Mouse (Mus musculus) c-Kit-positive CD71-positive TER-119-positive erythroid progenitor cells, embryonic 14.5 days (primary cell): ENCODE measurements around the gene Sprr2e.

ENCODE experiments used
- DNase-seq: peaks from one replicate; pipeline ENCODE4 v3.0.0-alpha.2; 2013; ENCODE audit warnings: low spot score

The Sprr2e gene

DNA sequence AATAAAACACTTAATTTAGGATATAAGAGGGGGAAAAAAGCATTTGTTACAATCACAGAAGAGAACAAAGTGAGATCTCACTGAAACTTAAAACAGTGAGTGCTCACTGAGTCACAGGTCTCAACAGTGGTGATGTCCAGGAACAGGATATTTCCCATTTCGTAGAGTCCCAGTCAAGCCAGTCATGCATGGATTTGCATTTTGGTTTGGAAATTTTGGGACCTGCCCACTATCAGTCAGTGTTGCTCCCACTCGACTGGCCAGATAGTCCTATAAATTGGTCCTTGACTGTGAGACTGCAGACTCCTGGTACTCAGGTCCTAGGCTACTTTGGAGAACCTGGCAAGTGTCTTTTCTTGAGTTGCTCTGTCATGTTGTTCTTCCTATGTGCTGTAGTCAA lies at the start of gene Sprr2e:
Sprr2e (plus strand) TSS at position 301 of the 400 bp plus-strand sequence.
- DNase-seq = no peak

DNA sequence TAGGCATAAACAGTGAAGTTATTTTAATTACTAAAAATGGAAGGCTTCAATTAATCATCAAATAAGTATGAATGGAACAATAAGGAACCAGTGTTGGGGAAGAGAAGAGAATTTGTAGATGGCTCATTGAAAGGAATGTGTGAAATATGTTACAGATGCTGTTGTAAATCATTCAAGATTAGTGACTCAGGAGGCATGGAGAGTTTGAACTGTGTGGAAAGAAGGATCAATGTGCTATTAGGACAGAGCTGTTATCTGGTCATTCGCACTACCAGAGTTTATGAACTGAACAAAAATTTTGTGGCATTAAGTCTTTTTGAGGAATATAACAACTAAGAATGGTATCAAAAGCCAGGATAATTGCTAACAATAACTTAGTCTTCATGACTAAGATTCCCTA lies 44.5 kb upstream of the Sprr2e start:
- no peak for DNase-seq

- DNase-seq = no peak
Measured at GRCm38 (mm10) chr3:92316320-92316719, 35.6 kb upstream of the Sprr2e start, which contains the start of gene Sprr2b. Sprr2b (plus strand) TSS chr3:92316620.

- DNase-seq = no peak
Measured at GRCm38 (mm10) chr3:92317384-92317783, 34.6 kb upstream of the Sprr2e start.

DNA sequence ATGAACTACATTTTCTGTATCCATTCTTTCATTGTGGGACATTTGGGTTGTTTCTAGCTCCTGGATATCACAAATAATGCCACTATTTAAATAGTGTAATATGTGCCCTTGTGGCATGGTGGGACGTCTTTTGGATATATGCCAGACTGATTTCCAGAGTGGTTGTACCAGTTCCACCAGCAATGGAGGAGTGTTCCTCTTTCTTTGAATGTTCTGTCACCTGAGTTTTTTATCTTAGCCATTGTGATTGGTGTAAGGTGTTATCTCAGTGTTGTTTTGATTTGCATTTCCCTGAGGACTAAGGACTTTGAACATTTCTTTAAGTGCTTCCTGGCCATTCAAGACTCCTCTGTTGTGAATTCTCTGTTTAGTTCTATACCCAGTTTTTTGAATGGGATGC lies 15.7 kb upstream of the Sprr2e start:
- DNase-seq = no peak

DNA sequence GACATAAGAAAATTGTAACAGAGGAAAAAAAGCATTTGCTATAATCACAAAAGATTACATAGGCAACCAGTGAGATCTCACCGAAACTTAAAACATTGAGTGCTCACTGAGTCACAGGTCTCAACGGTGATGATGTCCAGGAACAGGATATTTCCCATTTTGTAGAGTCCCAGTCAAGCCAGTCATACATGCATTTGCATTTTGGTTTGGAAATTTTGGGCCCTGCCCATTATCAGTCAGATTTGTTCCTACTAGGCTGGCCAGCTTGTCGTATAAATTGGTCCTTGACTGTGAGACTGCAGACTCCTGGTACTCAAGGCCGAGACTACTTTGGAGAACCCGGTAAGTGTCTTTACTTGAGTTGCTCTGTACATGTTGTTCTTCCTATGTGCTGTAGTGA lies 13.1 kb upstream of the Sprr2e start, which contains the start of gene Sprr2d:
Sprr2d (plus strand) TSS at position 301 of the 400 bp plus-strand sequence.
- DNase-seq = no peak

GRCm38 (mm10) chr3:92361619-92362018 lies 9.7 kb downstream of the Sprr2e start:
- DNase-seq = no peak

DNA sequence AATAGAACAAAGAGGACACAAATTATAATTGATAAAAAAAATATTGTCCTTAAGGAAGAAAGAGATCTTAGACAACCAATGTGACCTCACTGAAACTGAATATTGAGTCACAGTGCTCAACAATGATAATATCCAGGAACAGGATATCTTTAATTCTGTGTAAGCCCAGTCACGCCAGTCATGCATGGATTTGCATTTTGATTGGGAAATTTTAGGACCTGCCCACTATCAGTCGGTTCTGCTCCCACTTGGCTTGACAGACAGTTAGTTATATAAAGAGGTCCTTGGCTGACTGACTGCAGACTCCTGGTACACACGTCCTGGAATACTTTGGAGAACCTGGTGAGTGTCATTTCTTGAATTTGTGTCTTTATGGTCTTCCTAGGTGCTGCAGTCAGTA lies 12.9 kb downstream of the Sprr2e start, which contains the start of gene Sprr2f:
Sprr2f (plus strand) TSS at position 301 of the 400 bp plus-strand sequence.
- DNase-seq = no peak

- no peak for DNase-seq
Measured at GRCm38 (mm10) chr3:92373613-92374012, 21.7 kb downstream of the Sprr2e start.

GRCm38 (mm10) chr3:92385385-92385784 lies 33.4 kb downstream of the Sprr2e start, which contains the start of gene Sprr2h:
Sprr2h (plus strand) TSS chr3:92385685.
- no peak for DNase-seq

GRCm38 (mm10) chr3:92394301-92394700 lies 42.4 kb downstream of the Sprr2e start:
- no peak for DNase-seq
